Mouse (Mus musculus): ENCODE measurements around the gene Serp2. TPM values are rescaled to one million over a fixed set of nuclear protein-coding genes. Genes with fewer than 3 reads are reported as not detected.

The Serp2 gene
- polyA plus RNA-seq, 1 experiment from 2014 or later: 7.5 TPM

DNA sequence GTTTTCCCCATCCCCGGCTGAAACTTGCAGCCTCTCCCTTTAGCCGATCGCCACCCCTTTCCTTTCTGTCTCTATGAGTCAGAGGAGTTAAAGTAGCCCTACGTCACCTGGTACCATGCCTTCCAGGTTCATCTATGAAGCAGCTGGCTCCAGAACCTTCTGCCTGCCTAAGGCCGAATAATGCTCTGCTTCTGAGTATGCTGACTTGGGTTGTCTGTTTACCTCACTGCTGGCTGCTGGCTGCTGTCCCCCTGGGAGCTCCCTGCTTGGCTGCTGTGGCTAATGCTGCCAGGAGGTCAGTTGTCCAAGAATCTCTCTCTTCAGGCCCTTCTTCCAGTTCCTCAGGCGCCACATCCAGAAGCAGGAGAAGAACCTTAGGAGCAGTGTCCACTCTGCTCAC lies 30.2 kb downstream of the Serp2 start:
- H3K9ac ChIP-seq (ENCODE audit: low read depth, low read length): no peak overlapping the region
- no peaks in the 10 kb centered on the region for H3K9me3 ChIP-seq (ENCODE audit: control insufficient read depth)
- no peak overlapping the region for H3K27ac ChIP-seq (ENCODE audit: low read depth, low read length)
- no peak for ATAC-seq
- no peak for TF ChIP-seq CTCF (IDR thresholded peaks at IDR 0.05; ENCODE audit: low read depth)
- H3K4me3 ChIP-seq (ENCODE audit: low read depth, low read length): no peak overlapping the region
- H3K27me3 ChIP-seq (replicated peaks; ENCODE audit: control insufficient read depth, insufficient read depth, low read length): no peaks in the 10 kb centered on the region
- H3K36me3 ChIP-seq (ENCODE audit: control insufficient read depth, insufficient read depth): no peaks in the 10 kb centered on the region
- H3K4me2 ChIP-seq (replicated peaks; ENCODE audit: low read depth): no peak overlapping the region
- WGBS: 71% methylated on average over 6 of the region's 6 CpGs
- 0 out of 2 replicates have a peak, but pooled peaks cover 4% of the 10 kb centered on the region for H3K4me1 ChIP-seq (replicated peaks; ENCODE audit: control insufficient read depth, insufficient read depth, low read length)

DNA sequence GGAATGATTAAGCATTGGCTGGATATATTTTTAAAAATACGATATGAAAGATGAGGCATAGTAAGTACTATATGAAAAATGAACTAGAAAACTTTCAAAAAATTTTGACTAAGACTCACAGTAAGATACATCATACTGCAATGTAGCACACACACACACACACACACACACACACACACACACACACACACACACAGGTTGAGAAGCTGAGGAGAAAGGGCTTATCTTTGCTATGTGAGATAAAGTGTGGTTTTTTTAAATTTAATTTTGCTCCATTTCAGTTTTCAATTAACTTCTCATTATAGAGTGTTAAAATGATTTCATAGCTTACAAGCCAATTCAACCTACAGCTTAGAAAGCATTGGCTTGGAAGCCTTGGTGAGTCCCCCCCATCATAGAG lies 33.3 kb downstream of the Serp2 start:
- H3K4me2 ChIP-seq (replicated peaks; ENCODE audit: low read depth): no peak overlapping the region
- H3K36me3 ChIP-seq (ENCODE audit: control insufficient read depth, insufficient read depth): no peaks in the 10 kb centered on the region
- H3K9ac ChIP-seq (ENCODE audit: low read depth, low read length): no peak overlapping the region
- ATAC-seq: no peak
- H3K4me1 ChIP-seq (replicated peaks; ENCODE audit: control insufficient read depth, insufficient read depth, low read length): 0 out of 2 replicates have a peak, but pooled peaks cover 2% of the 10 kb centered on the region
- no peak for TF ChIP-seq CTCF (IDR thresholded peaks at IDR 0.05; ENCODE audit: low read depth)
- no peaks in the 10 kb centered on the region for H3K27me3 ChIP-seq (replicated peaks; ENCODE audit: control insufficient read depth, insufficient read depth, low read length)
- WGBS: 85% methylated on average over 1 of the region's 1 CpGs
- H3K9me3 ChIP-seq (ENCODE audit: control insufficient read depth): no peaks in the 10 kb centered on the region
- no peak overlapping the region for H3K4me3 ChIP-seq (ENCODE audit: low read depth, low read length)
- H3K27ac ChIP-seq (ENCODE audit: low read depth, low read length): no peak overlapping the region

DNA sequence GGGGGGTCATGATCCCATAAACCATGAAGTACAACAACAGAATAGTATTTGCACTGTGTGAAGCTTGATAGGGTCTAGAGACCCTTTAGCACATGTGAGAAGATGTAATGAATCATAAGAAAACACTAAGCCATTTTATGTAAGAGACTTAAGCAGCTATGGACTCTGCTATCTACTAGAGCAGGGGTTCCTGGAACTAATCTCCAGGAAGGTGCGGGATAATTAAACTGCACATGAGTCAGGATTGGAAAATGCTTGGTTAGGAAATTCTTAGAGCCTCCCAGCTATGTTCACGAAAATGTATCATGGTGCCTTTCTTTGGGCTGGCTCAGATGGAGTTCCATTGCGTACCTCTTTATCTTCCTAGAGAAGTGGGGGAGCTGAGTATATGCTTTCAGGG lies 35.4 kb downstream of the Serp2 start:
- no peaks in the 10 kb centered on the region for H3K27me3 ChIP-seq (replicated peaks; ENCODE audit: control insufficient read depth, insufficient read depth, low read length)
- no peak for TF ChIP-seq CTCF (IDR thresholded peaks at IDR 0.05; ENCODE audit: low read depth)
- no peak overlapping the region for H3K4me2 ChIP-seq (replicated peaks; ENCODE audit: low read depth)
- 0 out of 2 replicates have a peak, but pooled peaks cover 2% of the 10 kb centered on the region for H3K4me1 ChIP-seq (replicated peaks; ENCODE audit: control insufficient read depth, insufficient read depth, low read length)
- no peak overlapping the region for H3K9ac ChIP-seq (ENCODE audit: low read depth, low read length)
- H3K4me3 ChIP-seq (ENCODE audit: low read depth, low read length): no peak overlapping the region
- H3K36me3 ChIP-seq (ENCODE audit: control insufficient read depth, insufficient read depth): no peaks in the 10 kb centered on the region
- ATAC-seq: peak; percentile 27; the same call in 1 of the 2 replicates
- no peaks in the 10 kb centered on the region for H3K9me3 ChIP-seq (ENCODE audit: control insufficient read depth)
- 62% methylated on average over 3 of the region's 3 CpGs for WGBS
- H3K27ac ChIP-seq (ENCODE audit: low read depth, low read length): no peak overlapping the region

DNA sequence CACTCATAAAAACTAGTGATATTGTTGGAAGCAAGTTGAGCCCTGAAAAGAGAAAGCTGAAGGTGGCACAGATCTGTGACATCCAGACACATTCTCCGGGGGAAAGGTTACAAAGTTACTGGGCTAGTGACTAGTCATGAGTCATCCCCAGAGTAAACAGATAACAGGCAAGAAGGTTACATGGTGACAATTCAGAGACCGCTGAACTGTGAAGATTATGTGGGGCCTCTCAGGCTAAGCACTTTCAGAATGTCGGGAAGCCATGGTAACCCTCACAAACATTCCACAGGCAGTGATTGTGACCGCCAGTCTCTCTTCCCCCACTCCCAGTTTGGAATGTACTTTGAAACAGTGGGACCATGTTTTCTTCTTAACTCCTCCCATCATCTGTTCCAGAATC lies 36.1 kb downstream of the Serp2 start:
- WGBS: 8% methylated on average over 4 of the region's 4 CpGs
- Histone ChIP-seq H3K27ac (ENCODE audit: low read depth, low read length) (no peak overlapping the region), H3K4me1 (replicated peaks; ENCODE audit: control insufficient read depth, insufficient read depth, low read length) (0 out of 2 replicates have a peak, but pooled peaks cover 4% of the 10 kb centered on the region), H3K9me3 (ENCODE audit: control insufficient read depth) (no peaks in the 10 kb centered on the region), H3K4me2 (replicated peaks; ENCODE audit: low read depth) (peak overlapping the region; percentile 25; the same call in 1 of the 2 replicates), H3K9ac (ENCODE audit: low read depth, low read length) (no peak overlapping the region), H3K27me3 (replicated peaks; ENCODE audit: control insufficient read depth, insufficient read depth, low read length) (no peaks in the 10 kb centered on the region), H3K36me3 (ENCODE audit: control insufficient read depth, insufficient read depth) (no peaks in the 10 kb centered on the region), H3K4me3 (ENCODE audit: low read depth, low read length) (no peak overlapping the region)
- no peak for TF ChIP-seq CTCF (IDR thresholded peaks at IDR 0.05; ENCODE audit: low read depth)
- ATAC-seq: peak; percentile 96

DNA sequence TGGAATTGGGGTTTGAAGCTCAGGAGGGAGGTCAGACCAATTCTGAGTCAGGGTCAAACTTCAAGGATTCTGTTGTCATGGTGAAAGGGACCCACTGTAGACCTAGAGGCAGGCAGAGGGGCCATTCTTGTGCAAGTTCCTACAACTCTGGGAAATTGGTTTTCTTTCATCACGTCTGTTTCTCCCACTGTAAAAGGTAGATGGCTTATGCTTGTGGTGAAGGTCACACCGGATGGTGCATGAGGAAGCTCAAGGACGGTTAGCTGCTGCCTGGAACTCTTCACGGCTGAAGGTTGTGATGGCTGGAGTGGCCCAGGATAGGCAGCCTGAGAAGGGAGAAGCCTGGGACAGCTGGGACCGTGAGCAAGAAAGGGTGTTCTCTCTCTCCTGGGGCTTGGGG lies 38.5 kb downstream of the Serp2 start:
- Histone ChIP-seq H3K9ac (ENCODE audit: low read depth, low read length) (no peak overlapping the region), H3K36me3 (ENCODE audit: control insufficient read depth, insufficient read depth) (no peaks in the 10 kb centered on the region), H3K27ac (ENCODE audit: low read depth, low read length) (no peak overlapping the region), H3K27me3 (replicated peaks; ENCODE audit: control insufficient read depth, insufficient read depth, low read length) (no peaks in the 10 kb centered on the region), H3K4me1 (replicated peaks; ENCODE audit: control insufficient read depth, insufficient read depth, low read length) (0 out of 2 replicates have a peak, but pooled peaks cover 5% of the 10 kb centered on the region), H3K4me2 (replicated peaks; ENCODE audit: low read depth) (no peak overlapping the region), H3K4me3 (ENCODE audit: low read depth, low read length) (no peak overlapping the region), H3K9me3 (ENCODE audit: control insufficient read depth) (no peaks in the 10 kb centered on the region)
- WGBS: 89% methylated on average over 5 of the region's 5 CpGs
- ATAC-seq: no peak
- no peak for TF ChIP-seq CTCF (IDR thresholded peaks at IDR 0.05; ENCODE audit: low read depth)

GRCm38 (mm10) chr14:76515620-76516019 lies 41.1 kb downstream of the Serp2 start:
- WGBS: 60% methylated on average over 7 of the region's 7 CpGs

More at GRCm38 (mm10) chr14:76515620-76516019, 41.1 kb downstream of the Serp2 start:
- TF ChIP-seq CTCF (IDR thresholded peaks at IDR 0.05; ENCODE audit: low read depth): no peak
- H3K27me3 ChIP-seq (replicated peaks; ENCODE audit: control insufficient read depth, insufficient read depth, low read length): no peaks in the 10 kb centered on the region
- H3K4me2 ChIP-seq (replicated peaks; ENCODE audit: low read depth): no peak overlapping the region
- no peaks in the 10 kb centered on the region for H3K36me3 ChIP-seq (ENCODE audit: control insufficient read depth, insufficient read depth)
- H3K4me1 ChIP-seq (replicated peaks; ENCODE audit: control insufficient read depth, insufficient read depth, low read length): 0 out of 2 replicates have a peak, but pooled peaks cover 2% of the 10 kb centered on the region
- no peak overlapping the region for H3K27ac ChIP-seq (ENCODE audit: low read depth, low read length)
- no peak overlapping the region for H3K4me3 ChIP-seq (ENCODE audit: low read depth, low read length)
- no peak overlapping the region for H3K9ac ChIP-seq (ENCODE audit: low read depth, low read length)
- H3K9me3 ChIP-seq (ENCODE audit: control insufficient read depth): no peaks in the 10 kb centered on the region
- no peak for ATAC-seq

All from intestine, postnatal 0 days (tissue).